Mouse (Mus musculus) limb, embryonic 15.5 days (tissue): Measurements from ENCODE around the gene Gm28230. TPM values are rescaled to one million over a fixed set of nuclear protein-coding genes. Genes with fewer than 3 reads are reported as not detected.
A peak's percentile ranks its signal among the peaks of the same experiment; 100 is the strongest.

Source experiments
- ATAC-seq: fragments of 200-750 bp; cut with Nextera tagmentation; 2 replicates; pipeline ENCODE4 v1.8.0; 2017; ENCODE audit warnings: low read depth, moderate TSS enrichment; ENCODE audit not compliant: insufficient number of reproducible peaks, low FRiP score, low TSS enrichment
- H3K27ac ChIP-seq: fragments of 300-500 bp; sonication (generic); 2 replicates; pipeline ENCODE4 v1.5.1; 2015; ENCODE audit warnings: moderate library complexity, mild to moderate bottlenecking, inconsistent platforms
- H3K27me3 ChIP-seq: fragments of 300-500 bp; sonication (generic); 2 replicates; pipeline ENCODE4 v1.6.1; 2015; ENCODE audit warnings: inconsistent platforms
- H3K36me3 ChIP-seq: fragments of 300-500 bp; sonication (generic); 2 replicates; pipeline ENCODE4 v1.6.1; 2015; ENCODE audit warnings: inconsistent platforms
- H3K4me1 ChIP-seq: fragments of 300-500 bp; sonication (generic); 2 replicates; pipeline ENCODE4 v1.6.1; 2015; ENCODE audit warnings: inconsistent platforms
- H3K4me2 ChIP-seq: fragments of 300-500 bp; sonication (generic); 2 replicates; pipeline ENCODE4 v1.6.1; 2015; ENCODE audit warnings: mild to moderate bottlenecking, inconsistent platforms
- H3K4me3 ChIP-seq: fragments of 300-500 bp; sonication (generic); 2 replicates; pipeline ENCODE4 v1.5.1; 2015; ENCODE audit warnings: mild to moderate bottlenecking, inconsistent platforms
- H3K9ac ChIP-seq: fragments of 300-500 bp; sonication (generic); 2 replicates; pipeline ENCODE4 v1.6.1; 2015; ENCODE audit warnings: inconsistent platforms
- H3K9me3 ChIP-seq: fragments of 300-500 bp; sonication (generic); 2 replicates; pipeline ENCODE4 v1.6.1; 2016; ENCODE audit warnings: inconsistent platforms
- whole genome bisulfite sequencing: fragments of 180-500 bp; shearing (Covaris S2); methylation state at CpG from one replicate; pipeline ENCODE4 v1.1.7; 2015; 5-methylcytosine and 5-hydroxymethylcytosine counted together
- polyA plus RNA-seq: library from polyadenylated mRNA; unstranded; fragments of >200 nt; fragmentation: Nextera tagmentation; extraction: Ambion mirVana; gene quantifications from 2 replicates; pipeline ENCODE4 v1.2.1, GENCODE M21; 2015

Gene Gm28230
- polyA plus RNA-seq = 0.08 and 0.11 TPM in 2 replicates

- no peak for ATAC-seq
- H3K4me2 ChIP-seq = peak within 1 kb of the TSS; percentile 43
- 41% methylated on average over 5 of the region's 5 CpGs for WGBS
- peaks cover 15% of the 10 kb centered on the region for H3K4me1 ChIP-seq
- H3K27ac ChIP-seq = no peak within 1 kb of the TSS
- peak within 1 kb of the TSS; percentile 33 for H3K4me3 ChIP-seq
- no peak within 1 kb of the TSS for H3K9ac ChIP-seq
- peaks cover 95% of the 10 kb centered on the region for H3K27me3 ChIP-seq
- no peaks in the 10 kb centered on the region for H3K36me3 ChIP-seq
- H3K9me3 ChIP-seq = no peaks in the 10 kb centered on the region
Measured at GRCm38 (mm10) chr2:74726551-74726950, at the start of gene Gm28230. TSS of gene Gm28230 (plus strand) at chr2:74726728.

GRCm38 (mm10) chr2:74677106-74677505, 49.4 kb upstream of the Gm28230 start:
- Histone ChIP-seq H3K9me3 (no peaks in the 10 kb centered on the region), H3K4me1 (peaks cover 45% of the 10 kb centered on the region), H3K36me3 (no peaks in the 10 kb centered on the region), H3K27ac (peak overlapping the region; percentile 92), H3K27me3 (peaks cover 86% of the 10 kb centered on the region), H3K4me3 (peak overlapping the region; percentile 45), H3K4me2 (peak overlapping the region; percentile 65), H3K9ac (0 out of 2 replicates have a peak overlapping the region, but pooled peaks have one; percentile 10)
- no peak for ATAC-seq
- 25% methylated on average over 2 of the region's 2 CpGs for WGBS

- H3K9me3 ChIP-seq = no peaks in the 10 kb centered on the region
- H3K27me3 ChIP-seq = peaks cover 89% of the 10 kb centered on the region
Measured at GRCm38 (mm10) chr2:74678891-74679595, 47.5 kb upstream of the Gm28230 start, which contains the start of gene Hoxd11. TSS of gene Hoxd11 (plus strand) at chr2:74679557.

GRCm38 (mm10) chr2:74679596-74679971, 46.9 kb upstream of the Gm28230 start:
- no peak for ATAC-seq
- peak overlapping the region; percentile 94 for H3K27ac ChIP-seq
- peak overlapping the region; percentile 60 for H3K4me3 ChIP-seq
- under 1% methylated on average over 26 of the region's 26 CpGs for WGBS
- H3K9ac ChIP-seq = peak overlapping the region; percentile 44
- H3K27me3 ChIP-seq = peaks cover 89% of the 10 kb centered on the region
- peaks cover 39% of the 10 kb centered on the region for H3K4me1 ChIP-seq
- H3K4me2 ChIP-seq = peak overlapping the region; percentile 65
- no peaks in the 10 kb centered on the region for H3K9me3 ChIP-seq
- no peaks in the 10 kb centered on the region for H3K36me3 ChIP-seq

More at GRCm38 (mm10) chr2:74678891-74679595, 47.5 kb upstream of the Gm28230 start, which contains the start of gene Hoxd11:
- peak within 1 kb of the TSS; percentile 65 for H3K4me2 ChIP-seq
- ATAC-seq = no peak
- WGBS = 8% methylated on average over 15 of the region's 15 CpGs
- H3K27ac ChIP-seq = peak within 1 kb of the TSS; percentile 94
- peak within 1 kb of the TSS; percentile 44 for H3K9ac ChIP-seq
- H3K4me1 ChIP-seq = peaks cover 43% of the 10 kb centered on the region
- H3K4me3 ChIP-seq = peak within 1 kb of the TSS; percentile 60
- H3K36me3 ChIP-seq = no peaks in the 10 kb centered on the region

- Histone ChIP-seq H3K36me3 (no peaks in the 10 kb centered on the region), H3K4me1 (peaks cover 36% of the 10 kb centered on the region), H3K27me3 (peaks cover 87% of the 10 kb centered on the region), H3K9me3 (no peaks in the 10 kb centered on the region), H3K9ac (peak overlapping the region; percentile 44), H3K4me3 (peak overlapping the region; percentile 60), H3K4me2 (peak overlapping the region; percentile 65), H3K27ac (peak overlapping the region; percentile 94)
- ATAC-seq = no peak
- under 1% methylated on average over 23 of the region's 23 CpGs for WGBS
Measured at GRCm38 (mm10) chr2:74679980-74680379, 46.5 kb upstream of the Gm28230 start.

GRCm38 (mm10) chr2:74680561-74681398, 45.7 kb upstream of the Gm28230 start:
- H3K27me3 ChIP-seq = peaks cover 83% of the 10 kb centered on the region
- peak overlapping the region; percentile 60 for H3K4me3 ChIP-seq
- no peaks in the 10 kb centered on the region for H3K36me3 ChIP-seq
- no peaks in the 10 kb centered on the region for H3K9me3 ChIP-seq
- H3K4me1 ChIP-seq = peaks cover 29% of the 10 kb centered on the region
- peak overlapping the region; percentile 71 for H3K9ac ChIP-seq
- no peak for ATAC-seq
- H3K4me2 ChIP-seq = peak overlapping the region; percentile 65
- 15% methylated on average over 21 of the region's 21 CpGs for WGBS
- peak overlapping the region; percentile 94 for H3K27ac ChIP-seq

- H3K27ac ChIP-seq = peak overlapping the region; percentile 94
- H3K4me1 ChIP-seq = peaks cover 26% of the 10 kb centered on the region
- H3K36me3 ChIP-seq = no peaks in the 10 kb centered on the region
- H3K4me3 ChIP-seq = peak overlapping the region; percentile 60
- 2% methylated on average over 67 of the region's 78 CpGs for WGBS
- H3K9me3 ChIP-seq = no peaks in the 10 kb centered on the region
- peaks cover 78% of the 10 kb centered on the region for H3K27me3 ChIP-seq
- H3K4me2 ChIP-seq = peak overlapping the region; percentile 65
- peak; percentile 74 for ATAC-seq
- H3K9ac ChIP-seq = peak overlapping the region; percentile 71
Measured at GRCm38 (mm10) chr2:74681594-74682531, 44.7 kb upstream of the Gm28230 start.

GRCm38 (mm10) chr2:74682796-74683195, 43.7 kb upstream of the Gm28230 start:
- no peak for ATAC-seq
- Histone ChIP-seq H3K27ac (peak overlapping the region; percentile 94), H3K9me3 (no peaks in the 10 kb centered on the region), H3K4me1 (peaks cover 30% of the 10 kb centered on the region), H3K4me2 (peak overlapping the region; percentile 65), H3K9ac (peak overlapping the region; percentile 71), H3K4me3 (peak overlapping the region; percentile 60), H3K36me3 (no peaks in the 10 kb centered on the region), H3K27me3 (peaks cover 81% of the 10 kb centered on the region)
- 0% methylated on average over 35 of the region's 51 CpGs for WGBS

- H3K9ac ChIP-seq = peak overlapping the region; percentile 71
- 3% methylated on average over 18 of the region's 18 CpGs for WGBS
- no peaks in the 10 kb centered on the region for H3K9me3 ChIP-seq
- peaks cover 30% of the 10 kb centered on the region for H3K4me1 ChIP-seq
- peak overlapping the region; percentile 65 for H3K4me2 ChIP-seq
- peaks cover 82% of the 10 kb centered on the region for H3K27me3 ChIP-seq
- H3K36me3 ChIP-seq = no peaks in the 10 kb centered on the region
- peak overlapping the region; percentile 94 for H3K27ac ChIP-seq
- 0 out of 2 replicates have a peak, but pooled peaks have one; percentile 8 for ATAC-seq
- H3K4me3 ChIP-seq = peak overlapping the region; percentile 60
Measured at GRCm38 (mm10) chr2:74683471-74683951, 43.0 kb upstream of the Gm28230 start.

GRCm38 (mm10) chr2:74684106-74684505, 42.4 kb upstream of the Gm28230 start:
- H3K4me3 ChIP-seq = peak overlapping the region; percentile 60
- H3K27me3 ChIP-seq = peaks cover 79% of the 10 kb centered on the region
- no peaks in the 10 kb centered on the region for H3K9me3 ChIP-seq
- H3K4me2 ChIP-seq = peak overlapping the region; percentile 65
- H3K36me3 ChIP-seq = no peaks in the 10 kb centered on the region
- WGBS = 15% methylated on average over 12 of the region's 12 CpGs
- H3K9ac ChIP-seq = peak overlapping the region; percentile 71
- H3K27ac ChIP-seq = peak overlapping the region; percentile 94
- no peak for ATAC-seq
- peaks cover 26% of the 10 kb centered on the region for H3K4me1 ChIP-seq
